Mouse (Mus musculus) gastrocnemius, postnatal 36 days (tissue): ENCODE measurements at regions not wholly inside any gene's neighbourhood (a gene's known extent, or its start where the extent isn't known, plus 50 kb on each side); places are given as distances from the start of the nearest gene placed in this dataset.

Experiments used
- DNase-seq, 2 experiments: peaks; one replicate each; pipeline ENCODE4 v3.0.0; 2022
- intact Hi-C: fragments of 180-260 bp; cut with DNase I; formaldehyde crosslinking; loops from one replicate; pipeline ENCODE4 v1.15.1; 2025

DNA sequence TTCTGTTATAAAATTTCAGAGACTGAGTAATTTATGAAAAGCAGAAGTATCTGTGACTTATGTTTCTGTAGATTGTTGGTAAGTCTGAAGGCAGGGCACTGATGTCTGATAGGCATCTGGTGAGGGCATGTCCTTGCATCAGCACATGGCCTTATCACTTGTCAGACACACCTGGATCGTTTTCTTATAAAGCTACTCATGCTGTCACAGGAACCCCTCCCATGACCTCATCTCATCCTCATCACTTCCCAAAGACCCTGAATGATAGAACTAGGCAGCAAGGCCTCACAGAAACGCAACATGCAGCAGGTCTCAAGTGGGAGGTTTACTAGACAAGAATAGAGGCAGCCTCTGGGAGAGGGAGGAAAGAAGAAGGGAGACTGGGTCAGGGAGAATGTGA is 107.0 kb upstream of the Sall1 start:
- intact Hi-C loops: no loop called here
- DNase-seq: no peak

DNA sequence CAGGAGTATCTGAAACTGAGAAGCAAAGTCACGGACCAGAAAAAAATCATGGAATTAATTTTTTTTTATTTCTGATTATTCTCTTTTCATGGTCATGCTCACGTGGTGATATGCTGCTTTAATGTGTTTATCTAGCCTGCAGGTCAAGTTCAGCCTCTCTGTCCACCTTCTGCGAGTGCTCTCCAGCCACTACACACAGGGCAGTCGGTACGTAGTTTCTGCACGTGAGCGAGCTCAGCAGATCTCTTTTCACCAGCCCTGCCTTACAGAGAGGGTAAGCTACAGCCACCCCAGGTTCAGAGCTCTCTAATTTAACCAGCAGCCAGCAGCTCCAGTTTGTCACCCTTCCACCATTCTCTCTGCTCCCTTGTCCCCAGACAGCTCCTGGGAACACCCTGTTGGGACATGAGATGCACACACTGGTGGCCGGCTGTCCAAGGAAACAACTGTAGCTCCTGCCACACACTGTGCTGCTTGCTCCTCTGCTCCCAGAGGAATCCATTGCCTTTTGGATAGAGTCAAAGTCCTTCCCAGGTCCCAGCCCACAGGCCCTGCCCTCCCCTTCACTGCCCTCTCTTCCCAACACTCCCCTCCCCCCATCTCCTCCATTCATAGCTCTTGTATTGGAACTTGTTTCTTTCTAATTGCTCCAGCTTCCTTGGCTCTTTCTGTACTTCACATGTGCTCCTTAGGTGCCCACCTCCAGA is 97.7 kb upstream of the Sall1 start:
- intact Hi-C loops: no loop called here
- DNase-seq: no peak

DNA sequence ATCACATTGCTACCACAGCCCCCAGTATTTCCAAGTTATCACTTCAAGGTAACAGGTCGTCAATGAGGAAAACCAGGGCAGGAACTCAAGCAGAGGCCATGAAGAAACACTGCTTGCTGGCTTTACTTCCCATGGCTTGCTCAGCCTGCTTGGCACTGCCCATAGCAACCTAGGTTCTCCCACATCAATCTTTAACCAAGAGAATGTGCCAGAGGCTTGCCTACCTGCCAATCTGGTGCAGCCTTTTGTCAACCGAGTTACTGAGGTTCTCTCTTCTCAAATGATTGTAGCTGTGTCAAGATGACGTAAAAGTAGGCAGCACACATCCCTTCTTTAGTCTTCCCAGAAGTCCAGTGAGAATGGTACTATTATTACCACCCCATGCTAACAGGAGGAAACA is 95.9 kb upstream of the Sall1 start:
- DNase-seq: no peak
- intact Hi-C loops: no loop called here

DNA sequence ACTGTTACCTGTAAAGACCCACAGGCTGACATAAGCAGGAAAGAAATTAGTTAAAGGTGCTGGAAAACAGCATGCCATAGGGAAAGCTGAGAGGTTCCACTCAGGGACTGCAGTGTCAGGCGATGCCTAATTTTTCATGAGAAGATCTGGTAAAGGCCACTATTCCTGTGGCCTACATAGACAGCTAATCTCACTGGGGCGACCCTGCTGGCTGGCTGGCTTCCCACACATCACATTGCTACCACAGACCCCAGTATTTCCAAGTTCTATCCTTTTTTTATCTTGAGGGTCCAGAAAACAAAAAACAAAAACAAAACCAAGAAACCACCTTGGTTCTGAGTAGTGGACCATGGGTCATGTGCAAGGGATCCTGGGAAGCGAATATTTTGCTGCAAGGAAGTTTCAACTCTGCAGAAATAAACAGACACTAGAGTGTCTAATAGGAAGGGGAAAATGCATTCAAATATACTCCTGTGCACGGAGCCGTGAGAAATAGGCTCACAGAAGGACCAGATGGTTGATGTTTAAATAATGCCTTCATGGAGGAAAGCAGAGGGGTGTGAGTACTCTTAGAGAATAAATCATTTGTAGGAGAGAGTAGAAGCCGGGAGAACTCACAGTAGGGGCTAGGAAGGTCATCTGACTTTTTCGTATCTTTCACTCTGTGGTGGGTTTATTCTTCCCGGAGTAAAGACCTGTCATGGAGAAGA is 94.6 kb upstream of the Sall1 start:
- intact Hi-C loops: no loop called here
- no peak for DNase-seq

DNA sequence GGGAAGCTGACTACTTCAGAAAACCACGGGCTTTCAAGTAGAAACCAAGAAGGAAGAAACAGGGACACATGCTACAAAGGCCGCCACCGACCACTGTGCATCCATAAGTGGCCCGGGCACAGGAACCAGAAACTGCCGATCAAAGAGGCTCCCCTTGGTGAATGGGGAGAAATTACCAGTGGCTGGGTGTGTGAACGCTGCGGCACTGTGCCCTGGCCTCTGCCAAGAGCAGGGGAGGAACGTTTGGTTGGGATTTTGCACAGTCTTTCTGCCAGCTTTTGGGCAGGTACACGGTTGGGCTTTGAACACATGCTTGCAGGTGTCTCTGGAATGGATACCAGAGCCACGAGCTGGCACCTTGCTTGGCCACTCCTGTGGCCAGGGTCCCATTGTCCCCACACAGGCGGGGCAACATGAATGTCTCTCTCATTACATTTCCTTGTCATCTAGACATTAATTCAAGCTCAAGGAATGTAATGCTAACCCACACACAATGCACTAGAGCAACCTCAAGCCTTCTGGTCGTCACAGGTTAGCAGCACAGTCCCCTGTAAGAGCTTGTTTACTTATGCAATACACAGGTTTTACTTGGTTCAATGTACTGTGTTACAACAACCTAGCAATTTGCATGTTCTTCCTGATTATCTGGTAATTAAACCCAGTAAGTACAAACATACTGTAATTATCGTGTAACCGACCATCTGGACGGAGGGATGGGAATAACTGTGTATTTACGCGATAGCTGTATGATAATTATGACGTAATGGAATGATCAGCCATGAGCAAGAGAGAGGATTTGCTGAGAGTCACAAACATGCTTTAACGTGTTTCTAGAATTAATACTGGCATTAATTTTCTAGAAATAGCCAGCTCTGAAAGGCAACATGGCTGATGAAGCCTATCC is 90.9 kb upstream of the Sall1 start:
- intact Hi-C loops: no loop called here
- no peak for DNase-seq

DNA sequence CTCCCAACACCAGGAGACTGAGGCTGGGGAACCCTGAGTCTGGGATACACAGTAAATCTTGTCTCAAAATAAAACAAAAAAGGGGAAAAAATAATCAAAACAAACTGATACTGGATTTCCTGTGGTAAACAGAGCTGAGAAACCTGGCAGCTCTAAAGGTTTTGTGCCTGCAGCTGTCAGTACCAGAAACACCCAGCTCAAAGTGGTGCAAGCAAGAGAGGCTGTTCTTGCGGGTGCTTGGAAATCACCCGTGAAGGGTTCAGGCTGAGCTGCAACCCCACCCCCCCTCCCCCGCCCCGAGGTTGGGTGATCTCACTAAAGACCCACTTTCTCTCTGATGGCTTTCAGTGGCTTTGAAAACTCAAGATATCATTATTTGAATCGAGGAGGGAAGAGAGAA is 90.1 kb upstream of the Sall1 start:
- intact Hi-C loops: no loop called here

DNA sequence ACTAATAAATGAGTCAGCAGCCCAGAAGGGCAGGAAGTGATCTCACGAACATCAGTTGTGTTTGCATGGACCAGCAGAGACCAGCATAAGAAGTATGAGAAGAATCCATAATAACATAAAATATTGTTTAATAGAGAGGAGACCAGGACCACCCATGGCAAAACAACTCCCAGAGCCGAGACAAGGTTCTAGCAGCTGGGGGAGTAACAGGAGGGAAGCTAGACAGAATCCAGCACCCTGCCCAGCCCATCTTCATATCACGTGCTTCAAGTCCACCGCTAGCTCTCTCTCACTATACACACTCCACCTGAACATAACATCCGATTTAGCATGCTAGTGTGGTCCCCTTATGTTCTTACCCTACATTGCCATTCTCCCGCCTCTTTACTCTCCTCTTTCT is 77.1 kb upstream of the Sall1 start:
- DNase-seq: no peak
- intact Hi-C loops: no loop called here

More for the DNA sequence above, 90.1 kb upstream of the Sall1 start:
- DNase-seq: no peak

DNA sequence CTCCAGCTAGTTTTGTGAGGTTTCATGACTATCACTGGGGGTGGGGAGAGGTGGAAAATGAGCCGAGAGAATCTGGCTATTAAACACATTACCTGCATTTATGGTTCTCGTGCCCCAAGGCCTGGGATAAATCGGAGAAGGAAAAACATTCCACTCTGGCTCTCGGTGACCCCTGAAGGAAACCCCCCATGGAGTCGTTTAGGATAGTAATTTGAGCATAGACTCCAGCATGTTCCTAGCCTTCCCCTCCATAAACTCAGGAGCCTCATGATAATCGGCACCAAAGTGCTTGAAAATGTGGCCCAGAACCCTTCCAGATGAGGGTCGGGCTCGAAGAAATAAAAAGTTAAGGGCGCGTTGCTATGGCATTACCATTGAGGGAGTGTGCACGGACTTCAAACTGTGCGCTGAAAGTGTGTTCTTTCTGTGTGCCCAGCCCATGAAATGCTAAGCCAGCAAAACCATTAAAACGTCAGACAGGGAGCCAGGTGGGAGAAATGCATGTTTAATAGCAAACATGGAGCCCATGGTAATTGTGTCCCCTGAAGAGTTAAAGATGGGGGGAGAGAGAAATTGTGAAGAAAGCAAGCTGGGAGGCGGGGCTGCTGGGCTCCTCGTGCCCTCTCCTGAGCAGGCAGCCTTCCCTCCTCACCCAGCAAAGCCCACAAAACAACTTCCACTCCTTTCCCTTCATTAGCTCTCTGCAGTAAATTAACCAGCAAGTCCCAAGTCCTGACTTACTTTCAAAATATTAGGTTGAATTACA is 64.1 kb upstream of the Sall1 start:
- DNase-seq: no peak
- intact Hi-C loops: no loop called here

DNA sequence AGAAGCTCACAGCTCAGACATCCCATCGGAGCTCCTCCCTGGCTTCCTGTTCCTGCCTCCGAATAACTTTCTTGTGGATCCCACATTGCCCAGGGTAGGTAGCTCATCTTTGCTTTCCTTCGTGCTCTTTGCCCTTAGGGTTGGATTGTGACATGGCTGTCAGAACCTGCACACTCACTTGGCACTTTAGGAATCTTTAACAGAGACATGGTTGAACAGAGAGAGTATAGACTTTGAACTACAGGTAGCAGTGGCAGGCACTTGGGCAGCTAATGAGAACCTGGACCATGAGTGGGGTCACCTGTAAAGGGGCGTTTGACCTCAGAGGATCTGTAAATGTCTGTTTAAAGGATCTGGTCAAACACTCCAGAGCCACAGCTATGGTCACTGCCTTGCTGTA is 62.4 kb upstream of the Sall1 start:
- DNase-seq: no peak
- intact Hi-C loops: no loop called here

DNA sequence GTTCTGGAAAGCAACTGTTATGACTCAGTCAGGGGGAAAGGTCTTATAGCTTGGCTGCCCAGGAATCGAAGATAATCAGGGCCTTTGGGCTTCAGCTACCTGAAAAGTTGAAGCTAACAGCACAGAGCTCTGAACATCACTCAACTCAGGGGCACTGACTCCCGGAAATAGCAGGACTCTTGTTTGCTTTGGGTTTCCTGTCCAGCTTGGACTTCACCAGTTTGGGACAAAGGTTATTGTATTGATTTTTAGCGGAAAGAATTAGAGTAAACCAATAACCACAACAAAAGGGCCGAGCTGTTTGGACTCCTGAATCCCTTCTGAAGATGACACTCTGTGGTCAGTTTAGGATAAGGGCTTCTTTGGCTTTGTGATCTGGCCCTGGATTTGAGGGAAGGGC is 53.4 kb upstream of the Sall1 start:
- DNase-seq: no peak
- intact Hi-C loops: no loop called here
